Mouse (Mus musculus): ENCODE results near the gene Masp1. TPM values are rescaled to one million over a fixed set of nuclear protein-coding genes. Genes with fewer than 3 reads are reported as not detected.

Gene Masp1
- total RNA-seq, 2 experiments from 2014 or later = not detected

DNA sequence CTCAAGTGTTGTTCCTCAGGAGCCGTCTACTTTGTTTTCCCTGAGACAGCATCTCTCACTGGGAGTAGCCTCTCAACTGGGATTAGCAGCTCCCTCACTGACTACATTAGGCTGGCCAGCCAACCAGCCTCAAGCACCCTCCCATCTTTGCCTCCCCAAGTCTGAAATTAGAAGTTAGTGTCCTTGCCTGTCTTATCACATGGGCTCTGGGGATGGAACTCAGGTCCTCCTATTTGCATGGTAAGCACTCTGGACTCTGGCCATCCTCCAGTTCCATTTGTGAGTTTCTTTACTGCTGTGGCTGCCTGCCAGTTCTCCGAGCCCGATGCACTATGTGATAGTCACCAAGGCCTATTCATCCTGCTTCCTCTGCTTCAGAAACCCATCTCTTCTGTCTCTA is 4.8 kb downstream of the Masp1 start:
- no peak for ATAC-seq (ENCODE audit: poor library complexity, severe bottlenecking)

DNA sequence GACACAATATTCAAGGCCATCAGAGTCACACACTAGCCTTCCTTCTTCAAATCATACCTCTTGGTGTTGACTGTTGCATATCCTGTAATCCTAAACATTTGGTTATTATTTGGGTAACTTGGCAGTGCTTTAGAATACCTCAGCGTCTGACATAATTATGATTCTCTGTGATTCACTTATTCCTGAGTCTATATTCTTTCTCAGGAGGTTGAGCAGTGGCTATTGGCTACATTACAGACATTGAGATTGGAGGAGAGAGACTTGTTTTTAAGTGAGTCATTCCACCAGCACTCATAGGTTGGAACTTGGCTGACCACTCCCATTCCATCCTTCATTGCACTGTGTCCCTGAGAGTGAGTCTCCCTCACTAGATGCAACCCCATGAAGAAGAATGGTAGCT is 7.2 kb downstream of the Masp1 start:
- no peak for ATAC-seq (ENCODE audit: poor library complexity, severe bottlenecking)

DNA sequence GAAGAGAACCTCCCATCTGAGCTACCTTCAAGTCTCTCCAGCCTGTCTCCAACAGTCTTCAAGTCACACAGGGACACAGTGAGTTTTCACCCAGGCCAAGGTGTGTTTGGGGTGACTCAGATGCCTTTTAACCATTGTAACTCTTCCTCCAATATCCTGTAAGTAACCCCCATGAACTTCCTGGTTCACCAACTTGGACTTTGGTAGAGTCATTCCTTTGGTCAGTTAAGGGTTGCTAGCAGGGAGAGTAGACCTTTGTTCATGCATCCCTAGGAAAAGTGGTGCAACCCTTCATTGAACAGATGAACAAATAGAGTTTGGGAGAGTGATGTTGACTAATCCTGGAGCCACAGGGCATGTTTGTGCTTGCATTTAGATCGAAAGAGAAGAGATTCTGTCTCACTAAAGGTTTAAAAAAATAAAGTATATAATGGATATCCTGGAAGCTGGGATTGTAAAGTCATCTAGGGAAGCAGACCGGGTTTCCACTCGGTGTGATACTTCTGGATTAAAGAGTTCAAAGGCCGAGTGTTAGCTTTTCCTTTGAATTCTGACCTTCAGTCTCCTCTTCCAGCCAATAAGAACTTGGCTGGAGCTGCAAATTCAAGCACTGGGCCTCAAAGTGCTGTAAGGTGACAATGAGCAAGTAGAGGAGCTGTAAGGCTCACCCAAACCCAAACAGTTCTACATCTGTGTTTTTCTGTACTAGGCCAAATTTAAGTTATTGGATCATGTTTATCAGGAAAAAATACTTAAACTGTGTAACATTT is 9.3 kb downstream of the Masp1 start:
- ATAC-seq (ENCODE audit: poor library complexity, severe bottlenecking) = no peak

DNA sequence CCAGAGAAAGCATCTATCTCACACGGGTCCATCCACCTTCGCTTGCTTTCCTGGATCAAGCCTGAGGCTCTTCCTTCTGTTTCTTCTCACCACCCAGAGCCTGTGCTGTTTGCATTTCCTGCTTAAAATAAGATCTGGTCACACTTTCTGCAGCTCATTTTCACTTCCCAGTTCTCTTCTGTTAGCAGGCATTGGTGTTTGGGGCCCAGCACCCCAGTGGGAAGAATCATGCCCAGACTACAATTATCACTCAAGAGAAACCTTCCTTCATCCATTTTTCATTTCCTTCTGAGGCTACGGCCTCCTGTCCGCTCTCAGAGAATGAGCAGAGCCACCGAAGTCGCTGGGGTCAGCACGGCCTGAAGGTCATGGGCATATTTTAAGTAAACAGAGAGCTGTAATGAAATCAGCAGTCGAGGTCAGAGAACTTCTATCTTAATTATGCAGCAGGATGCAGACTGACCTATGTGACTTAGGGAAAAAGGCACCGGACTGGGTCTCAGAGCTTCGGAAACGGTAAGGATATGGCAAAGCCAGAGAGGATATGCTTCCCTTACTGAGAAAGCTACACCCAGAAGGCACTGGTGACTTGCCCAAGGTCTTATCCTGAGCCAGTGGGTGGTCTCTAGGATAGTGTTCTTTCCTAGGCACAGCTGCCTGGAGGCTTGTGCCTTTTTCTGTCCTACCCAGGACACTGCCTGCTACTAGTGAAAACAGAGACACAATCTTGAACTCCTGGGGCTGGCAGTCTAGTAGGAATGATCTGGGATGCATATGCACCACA is 14.5 kb downstream of the Masp1 start:
- peak; percentile 73 for ATAC-seq (ENCODE audit: poor library complexity, severe bottlenecking)

DNA sequence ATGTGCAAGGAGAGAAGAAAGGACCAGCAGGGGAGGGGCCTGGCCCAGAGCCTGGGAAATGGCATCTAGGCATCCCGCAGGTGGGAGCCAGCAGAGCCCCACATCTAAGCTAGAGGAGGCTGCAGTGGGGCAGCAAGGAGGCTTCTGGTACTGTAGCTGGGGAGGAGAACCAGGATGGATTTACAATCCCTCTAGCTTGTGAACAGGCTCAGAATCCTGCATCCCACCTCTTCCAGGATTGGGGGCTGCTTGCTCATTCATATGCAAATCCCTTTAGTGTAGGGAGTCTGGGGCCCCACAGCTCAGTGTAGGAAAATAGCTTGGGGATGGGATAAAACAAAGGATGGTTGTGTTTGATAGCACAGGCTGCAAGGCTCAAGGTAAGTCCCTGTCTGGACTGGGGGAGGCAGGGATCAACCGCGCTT is 16.3 kb downstream of the Masp1 start:
- ATAC-seq (ENCODE audit: poor library complexity, severe bottlenecking) = no peak

DNA sequence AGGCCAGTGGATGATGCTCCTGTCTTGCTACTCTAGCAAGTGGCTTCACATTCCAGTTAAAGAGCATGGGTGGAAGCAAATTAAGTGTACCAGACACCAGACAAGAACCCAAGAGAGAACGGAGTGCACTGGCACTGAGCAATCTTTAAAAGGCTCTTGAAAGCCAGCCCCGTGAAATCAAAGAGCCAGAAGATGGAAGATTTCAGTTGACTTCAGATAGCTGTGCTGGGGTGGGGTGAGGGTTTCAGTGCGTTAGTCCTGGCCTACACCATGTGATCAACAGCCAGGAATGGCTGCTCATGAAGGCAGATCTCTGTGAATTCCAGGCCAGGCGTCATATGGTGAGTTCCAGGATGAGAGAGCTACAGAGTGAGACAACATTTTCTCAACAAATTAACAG is 17.3 kb downstream of the Masp1 start:
- no peak for ATAC-seq (ENCODE audit: poor library complexity, severe bottlenecking)

DNA sequence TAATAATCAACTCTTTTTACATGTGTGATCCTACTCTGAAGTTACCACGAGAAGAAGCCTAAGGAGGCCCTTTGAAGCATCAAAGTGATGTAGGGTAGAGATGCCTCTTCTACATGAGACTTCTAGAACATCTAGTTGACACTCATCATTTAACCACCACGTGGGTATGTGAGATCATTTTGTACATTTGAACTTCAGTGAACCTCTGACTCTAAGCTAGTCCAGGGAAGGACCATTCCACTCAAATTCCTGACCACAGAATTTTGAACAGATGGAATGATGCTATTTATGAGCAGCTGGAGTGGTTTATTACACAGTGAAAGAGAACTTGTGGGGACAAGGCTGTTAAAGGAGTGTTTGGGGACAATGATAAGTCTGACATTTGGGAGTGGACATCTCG is 18.1 kb downstream of the Masp1 start:
- ATAC-seq (ENCODE audit: poor library complexity, severe bottlenecking) = no peak

DNA sequence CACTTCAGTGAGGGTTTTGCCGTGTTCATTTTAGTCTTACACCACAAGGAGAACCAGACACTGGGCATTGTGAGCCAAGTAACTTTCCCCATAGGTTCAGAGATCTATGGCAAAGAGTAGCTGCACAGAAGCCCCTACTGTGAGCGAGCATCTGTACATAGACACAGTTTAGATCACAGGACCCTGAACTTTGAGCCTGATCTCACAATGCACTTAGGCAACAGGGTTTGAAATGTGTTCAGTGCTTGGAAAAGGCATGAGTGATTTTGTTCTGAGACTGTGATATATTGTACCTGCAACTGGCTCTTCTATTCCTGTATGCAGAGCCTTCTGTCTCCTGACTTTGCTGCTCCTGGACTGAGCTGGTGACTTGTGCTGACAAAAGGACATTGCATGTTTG is 19.3 kb downstream of the Masp1 start:
- ATAC-seq (ENCODE audit: poor library complexity, severe bottlenecking) = no peak

DNA sequence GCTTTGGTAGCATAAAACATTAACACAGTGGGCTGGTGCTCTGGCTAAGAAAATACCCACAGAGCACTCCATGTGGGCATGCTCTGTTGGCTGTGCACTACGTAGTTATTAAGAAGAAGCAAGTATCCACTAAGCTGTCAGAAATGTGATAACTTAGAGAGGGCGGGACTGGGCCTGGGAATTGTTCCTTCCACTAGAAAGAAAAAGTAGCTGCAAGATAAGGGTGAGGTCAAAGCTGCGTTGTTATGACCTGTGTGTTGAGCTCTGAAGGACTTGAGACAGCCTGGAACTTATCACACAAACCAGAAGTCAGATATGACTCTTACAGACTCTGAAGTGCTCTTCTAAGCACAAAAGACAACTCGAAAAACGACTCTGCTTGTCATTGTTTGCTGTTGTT is 20.1 kb downstream of the Masp1 start:
- ATAC-seq (ENCODE audit: poor library complexity, severe bottlenecking) = no peak

DNA sequence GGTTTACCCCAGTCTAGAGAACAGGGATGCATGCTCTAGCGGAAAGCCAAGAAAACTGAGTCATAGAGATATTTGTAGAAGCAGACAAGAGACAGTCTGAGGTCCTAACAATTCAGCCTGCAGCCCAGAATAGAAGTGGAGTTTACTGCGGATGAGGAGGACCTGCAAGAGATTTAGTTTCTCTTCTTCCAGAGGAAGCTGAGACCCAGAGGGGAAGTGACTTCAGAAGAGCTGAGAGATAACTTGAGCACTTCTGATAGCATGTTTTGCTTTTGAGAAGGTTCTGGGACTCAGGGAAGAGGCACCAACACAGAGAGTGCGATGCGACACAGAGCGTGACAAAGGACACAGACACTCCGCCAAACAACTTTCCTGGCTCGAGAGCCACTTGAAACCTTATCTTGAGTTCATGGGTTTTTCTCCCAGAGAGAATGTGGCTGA is 21.9 kb downstream of the Masp1 start:
- no peak for ATAC-seq (ENCODE audit: poor library complexity, severe bottlenecking)

DNA sequence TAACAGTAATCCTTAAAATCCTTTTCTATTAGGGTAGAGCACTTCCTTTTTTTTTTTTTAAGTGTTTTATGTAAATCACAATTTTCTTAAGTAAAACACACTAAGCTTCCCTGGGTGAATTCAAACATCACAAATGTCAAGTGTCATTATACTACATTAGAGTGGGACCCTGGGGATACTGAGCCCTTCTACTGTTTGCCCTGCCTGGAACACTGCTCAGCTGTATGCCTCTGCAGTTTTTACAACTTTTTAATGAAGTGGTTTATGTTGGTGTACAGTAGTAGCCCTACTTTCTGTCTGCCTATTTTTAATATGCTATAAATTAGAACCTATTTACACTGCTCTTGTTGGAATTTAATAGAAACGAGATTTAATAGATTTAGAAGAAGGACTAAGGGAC is 22.7 kb downstream of the Masp1 start:
- no peak for ATAC-seq (ENCODE audit: poor library complexity, severe bottlenecking)

DNA sequence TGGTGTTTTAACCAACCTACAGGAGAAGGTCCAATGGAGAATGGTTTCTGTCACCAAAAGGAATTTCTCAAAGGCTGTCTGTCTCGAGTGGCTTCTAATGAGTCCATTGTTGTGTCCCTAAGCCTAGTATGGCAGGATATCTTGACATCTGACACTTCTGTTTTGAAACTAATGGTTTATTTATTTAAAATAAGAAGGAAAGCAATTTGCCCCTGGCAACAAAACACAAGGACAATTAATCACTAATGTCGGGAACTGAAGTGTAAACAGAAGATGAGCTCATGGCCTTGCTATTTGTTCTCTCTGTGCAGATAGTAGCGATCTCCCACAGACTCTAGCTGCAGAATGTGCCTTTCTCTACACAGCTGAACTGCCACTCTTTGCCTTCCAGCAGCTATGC is 23.2 kb downstream of the Masp1 start:
- no peak for ATAC-seq (ENCODE audit: poor library complexity, severe bottlenecking)

DNA sequence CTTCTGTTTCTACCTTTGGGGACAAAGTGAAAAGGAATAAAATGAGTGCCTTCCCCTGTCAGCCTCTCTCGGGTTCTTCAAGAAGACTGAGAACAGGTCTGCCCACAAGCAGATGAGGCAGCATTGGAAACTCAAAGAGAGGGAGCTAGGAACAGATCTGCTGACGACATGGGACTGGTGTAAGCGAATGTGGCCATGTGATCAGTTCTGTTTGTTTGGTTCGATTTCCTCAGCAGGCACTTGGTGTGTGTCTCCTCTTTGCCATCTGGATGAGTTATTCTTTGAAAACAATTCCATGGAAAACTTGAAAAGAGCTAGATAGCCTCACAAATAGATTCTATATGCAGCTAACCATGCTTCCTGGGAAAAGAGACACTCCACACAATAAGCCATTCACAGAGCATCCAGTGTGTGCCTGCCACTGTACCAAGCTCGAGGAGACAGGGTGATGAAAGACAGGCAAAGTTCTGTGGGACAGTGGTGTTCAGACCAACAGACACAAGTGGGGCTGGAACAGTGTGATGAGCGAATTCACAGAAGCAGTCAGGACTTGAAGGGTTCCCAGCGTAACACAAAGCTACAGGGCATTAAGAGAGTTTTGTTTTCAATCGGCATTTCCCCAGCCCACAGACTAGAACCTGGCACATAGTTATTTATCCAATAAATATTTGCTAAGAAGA is 24.2 kb downstream of the Masp1 start:
- ATAC-seq (ENCODE audit: poor library complexity, severe bottlenecking) = no peak

DNA sequence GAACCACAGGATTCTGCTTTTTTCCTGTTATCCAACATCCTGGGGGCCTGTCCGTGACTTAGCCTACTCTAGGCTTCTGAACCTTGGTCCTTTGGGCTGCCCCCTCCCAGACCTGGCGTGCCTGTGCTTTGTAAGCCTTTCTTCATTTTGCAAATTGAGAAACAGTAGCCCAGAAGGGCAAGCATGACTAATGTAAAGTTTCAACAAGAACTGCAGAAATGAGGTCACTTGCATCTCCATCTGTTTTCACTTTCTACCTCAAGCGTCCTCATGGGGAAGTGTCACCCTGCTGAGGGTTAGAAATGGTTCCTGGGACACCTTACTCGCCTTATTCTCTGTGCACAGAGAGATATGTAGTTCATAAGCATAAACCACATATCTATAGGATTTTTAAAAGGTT is 27.8 kb downstream of the Masp1 start:
- peak; percentile 49 for ATAC-seq (ENCODE audit: poor library complexity, severe bottlenecking)

DNA sequence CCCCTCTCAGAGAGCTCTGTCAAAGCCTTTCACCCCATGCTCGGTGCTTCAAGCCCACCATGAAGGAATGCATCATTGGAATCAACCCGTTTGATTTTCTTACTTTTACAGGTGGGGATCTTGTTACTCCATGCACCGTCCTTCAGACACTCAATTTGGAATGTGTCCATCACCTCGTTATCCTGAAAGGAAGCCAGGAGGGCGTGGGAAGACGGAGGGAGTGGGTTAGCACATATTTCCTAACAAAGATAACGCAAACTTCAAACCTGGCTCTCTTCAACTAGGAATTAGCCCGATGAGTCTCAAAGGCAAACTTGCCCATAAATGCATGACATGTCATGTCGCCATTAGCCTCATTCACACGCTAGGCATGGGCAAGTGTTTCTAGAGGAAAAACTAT is 37.3 kb downstream of the Masp1 start:
- no peak for ATAC-seq (ENCODE audit: poor library complexity, severe bottlenecking)

DNA sequence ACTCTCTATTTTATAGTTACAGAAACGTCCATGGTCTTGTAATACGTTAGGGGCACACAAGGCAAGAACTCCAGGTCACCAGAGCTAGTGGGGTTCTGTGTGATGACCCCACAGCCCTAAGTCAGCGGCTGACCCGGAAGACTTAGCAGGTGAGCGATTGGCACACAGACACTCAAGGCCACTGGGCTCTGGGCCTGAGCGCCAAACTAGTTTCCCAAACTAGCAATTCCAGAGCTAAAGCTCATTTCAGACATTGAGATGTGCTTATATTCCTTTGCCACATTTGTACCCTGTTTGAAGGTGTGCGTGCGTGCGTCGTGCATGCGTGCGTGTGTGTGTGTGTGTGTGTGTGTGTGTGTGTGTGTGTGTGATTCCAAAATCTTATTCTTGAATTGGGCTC is 37.8 kb downstream of the Masp1 start:
- ATAC-seq (ENCODE audit: poor library complexity, severe bottlenecking) = no peak

DNA sequence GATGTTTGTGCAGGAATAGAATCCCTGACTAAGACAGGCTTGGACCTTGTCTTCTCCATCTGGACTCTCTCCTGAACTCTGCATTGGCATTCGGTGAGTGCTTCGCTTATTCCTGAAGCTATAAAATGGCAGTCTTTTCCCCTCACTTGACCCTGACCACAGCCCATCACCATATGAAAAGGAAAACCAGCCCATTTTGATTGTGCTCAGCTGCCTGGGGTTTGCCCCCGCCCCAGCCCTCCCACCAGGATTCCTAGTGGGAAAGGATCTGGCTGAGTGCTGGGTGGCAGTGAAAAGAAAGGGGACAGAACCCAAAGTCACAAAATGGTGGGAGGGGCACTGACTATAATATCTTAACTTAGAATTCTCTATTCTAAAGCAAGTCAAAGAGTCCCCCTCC is 38.4 kb downstream of the Masp1 start:
- ATAC-seq (ENCODE audit: poor library complexity, severe bottlenecking) = no peak

DNA sequence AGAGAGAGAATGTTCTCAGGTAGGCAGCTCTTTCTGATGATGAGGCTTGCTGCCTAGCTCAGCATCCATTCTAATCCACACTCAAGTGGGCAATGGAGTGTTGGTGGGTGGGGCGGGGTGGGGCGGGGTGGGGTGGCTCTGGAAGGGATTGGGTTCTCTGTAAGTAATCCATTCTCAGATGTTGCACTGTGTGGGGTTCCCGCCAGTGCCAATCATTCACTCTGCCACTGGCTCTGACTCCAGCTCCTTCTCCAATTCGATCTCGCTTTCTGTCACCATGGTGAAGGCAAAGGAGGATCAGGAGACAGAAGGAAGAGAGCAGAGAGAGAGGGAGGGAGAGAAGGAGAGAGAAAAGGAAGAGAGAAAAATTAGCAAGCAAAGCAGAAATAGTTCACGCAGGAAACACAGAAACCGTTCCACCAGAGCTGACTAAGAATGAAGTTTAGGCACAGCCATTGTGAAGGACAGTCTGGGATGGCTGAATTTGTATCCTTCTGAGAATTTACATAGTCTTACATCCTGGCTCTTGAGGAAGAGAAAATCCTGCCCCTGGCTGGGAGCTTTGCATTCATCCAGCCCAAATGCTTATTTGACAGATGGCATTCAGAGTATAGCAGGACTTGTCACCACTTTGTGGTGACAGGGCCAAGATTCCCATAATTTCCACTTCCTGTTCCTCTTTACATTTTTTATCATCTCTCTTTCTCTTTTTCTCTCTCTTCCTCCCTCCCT is 40.6 kb downstream of the Masp1 start:
- ATAC-seq (ENCODE audit: poor library complexity, severe bottlenecking) = no peak

DNA sequence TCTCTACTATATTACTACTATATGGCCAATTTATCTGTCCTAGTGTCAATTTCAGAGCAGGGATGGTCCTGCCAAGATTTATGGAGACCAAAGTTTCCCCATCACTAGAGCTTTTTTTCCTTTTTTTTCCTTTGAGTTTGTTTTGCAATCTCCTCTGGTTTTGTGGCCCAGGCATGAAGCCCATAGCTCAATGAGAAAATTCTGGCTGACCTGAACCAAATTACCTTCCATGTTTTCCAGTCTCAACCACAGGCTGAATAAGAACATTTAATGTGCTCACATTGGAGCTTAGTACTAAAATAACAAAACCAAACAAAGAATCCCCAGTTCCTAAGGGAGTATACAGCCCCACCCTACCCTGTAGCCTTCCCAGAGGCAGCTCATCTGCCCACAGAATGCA is 44.0 kb downstream of the Masp1 start:
- ATAC-seq (ENCODE audit: poor library complexity, severe bottlenecking) = no peak

DNA sequence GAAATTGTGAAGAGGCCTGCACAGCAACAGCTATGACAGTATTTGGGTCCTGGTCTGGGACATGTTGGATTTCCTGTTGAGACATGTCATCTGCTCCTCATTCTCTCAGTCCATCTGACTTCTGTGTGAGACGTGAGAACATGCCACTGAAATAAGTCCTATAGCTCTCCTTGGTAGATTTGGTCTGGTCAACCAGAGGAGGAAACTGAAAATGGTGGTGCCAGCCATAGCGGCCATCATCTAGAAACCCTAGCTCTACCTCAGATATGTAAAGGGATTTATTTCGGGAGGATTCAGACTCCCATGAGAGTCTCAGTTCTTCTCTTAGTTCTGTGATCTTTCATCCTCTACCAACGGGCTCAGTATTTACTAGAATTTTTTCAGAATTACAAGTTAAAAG is 45.0 kb downstream of the Masp1 start:
- no peak for ATAC-seq (ENCODE audit: poor library complexity, severe bottlenecking)

DNA sequence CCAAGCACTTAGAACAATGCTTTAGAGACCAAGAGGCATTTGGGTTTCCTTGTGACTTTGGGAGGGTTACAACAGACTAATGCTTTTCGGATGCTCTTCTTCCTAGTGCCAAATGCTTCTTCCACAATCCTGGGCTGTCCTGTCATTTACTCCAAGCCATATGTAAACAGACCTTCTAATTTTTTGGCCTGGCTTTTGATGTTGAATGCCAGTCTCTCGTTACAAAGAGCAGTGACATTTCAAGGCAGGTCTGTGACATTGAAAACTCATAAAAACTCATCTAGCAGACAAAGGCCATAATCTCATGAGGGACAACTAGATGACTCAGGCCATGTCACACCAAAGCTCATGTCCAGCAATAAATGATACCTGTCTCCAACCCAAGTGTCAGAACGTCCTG is 48.6 kb downstream of the Masp1 start:
- no peak for ATAC-seq (ENCODE audit: poor library complexity, severe bottlenecking)
